Mouse (Mus musculus) activated CD4-positive, CD25-positive, alpha-beta regulatory T cell, adult 4 months (primary cell): ENCODE data around the gene Olfr1493-ps1. TPM values are rescaled to one million over a fixed set of nuclear protein-coding genes. Genes with fewer than 3 reads are reported as not detected.

Source experiments
- ATAC-seq: one replicate; pipeline ENCODE4 v1.8.0; 2017
- polyA plus RNA-seq, 2 experiments: library from polyadenylated mRNA; unstranded; fragments of 100-300 nt; shearing (Covaris generic); gene quantifications; one replicate each; pipeline ENCODE4 v1.2.1; 2017

The Olfr1493-ps1 gene
- polyA plus RNA-seq, result not detected

- no peak for ATAC-seq
These were observed at the start of gene Olfr1493-ps1 for GRCm38 (mm10) chr19:13722978-13723377. Gene Olfr1493-ps1 (plus strand): TSS chr19:13723278.

- ATAC-seq, result no peak
These were observed 26.1 kb upstream of the Olfr1493-ps1 start, which contains the start of gene Olfr1491 for GRCm38 (mm10) chr19:13696968-13697367. Gene Olfr1491 (plus strand): TSS chr19:13697268.

- ATAC-seq, result no peak
These were observed 16.4 kb downstream of the Olfr1493-ps1 start, which contains the start of gene Olfr1494 for GRCm38 (mm10) chr19:13739428-13739827. Gene Olfr1494 (plus strand): TSS chr19:13739728.

- no peak for ATAC-seq
These were observed 26.3 kb downstream of the Olfr1493-ps1 start for GRCm38 (mm10) chr19:13749366-13749765.

GRCm38 (mm10) chr19:13764306-13764705, 41.2 kb downstream of the Olfr1493-ps1 start, which contains the start of gene Olfr1495:
Gene Olfr1495 (plus strand): TSS chr19:13764606.
- ATAC-seq, result no peak

- ATAC-seq, result no peak
These were observed 45.6 kb downstream of the Olfr1493-ps1 start for GRCm38 (mm10) chr19:13768565-13769276.

GRCm38 (mm10) chr19:13777578-13777977, 54.5 kb downstream of the Olfr1493-ps1 start, which contains the start of gene Olfr1496:
Gene Olfr1496 (plus strand): TSS chr19:13777878.
- ATAC-seq, result no peak

Other genes with a start within 250 kb of the Olfr1493-ps1 start
- gene Olfr1475, start 243.1 kb upstream of the Olfr1493-ps1 start, polyA plus RNA-seq, result not detected
- under 1 TPM in 1 of 2 experiments, not detected in 1; 0.11 TPM for gene Olfr1477, start 222.7 kb upstream of the Olfr1493-ps1 start, polyA plus RNA-seq
- gene Olfr1480, start 195.4 kb upstream of the Olfr1493-ps1 start, polyA plus RNA-seq, result not detected
- not detected for gene Olfr1484, start 139.8 kb upstream of the Olfr1493-ps1 start, polyA plus RNA-seq
- not detected for gene Olfr1487, start 105.9 kb upstream of the Olfr1493-ps1 start, polyA plus RNA-seq
- gene Olfr1489, start 91.7 kb upstream of the Olfr1493-ps1 start, polyA plus RNA-seq, result not detected
- not detected for gene Olfr1490, start 72.2 kb upstream of the Olfr1493-ps1 start, polyA plus RNA-seq
- gene Olfr1491, start 26.0 kb upstream of the Olfr1493-ps1 start, polyA plus RNA-seq, result not detected
- not detected for gene Olfr1494, start 16.4 kb downstream of the Olfr1493-ps1 start, polyA plus RNA-seq
- not detected for gene Olfr1495, start 41.3 kb downstream of the Olfr1493-ps1 start, polyA plus RNA-seq
- not detected for gene Olfr1496, start 54.6 kb downstream of the Olfr1493-ps1 start, polyA plus RNA-seq
- not detected for gene Olfr1497, start 74.9 kb downstream of the Olfr1493-ps1 start, polyA plus RNA-seq
- under 1 TPM in 1 of 2 experiments, not detected in 1; 0.30 TPM for gene Olfr1499, start 96.2 kb downstream of the Olfr1493-ps1 start, polyA plus RNA-seq
- gene Olfr1500, start 107.2 kb downstream of the Olfr1493-ps1 start, polyA plus RNA-seq, result not detected
- gene Olfr1501, start 127.4 kb downstream of the Olfr1493-ps1 start, polyA plus RNA-seq, result under 1 TPM in 1 of 2 experiments, not detected in 1; 0.49 TPM
- not detected for gene Olfr1502, start 138.5 kb downstream of the Olfr1493-ps1 start, polyA plus RNA-seq
- not detected for gene Olfr1504, start 174.7 kb downstream of the Olfr1493-ps1 start, polyA plus RNA-seq
- gene Olfr1505, start 190.3 kb downstream of the Olfr1493-ps1 start, polyA plus RNA-seq, result not detected